Mouse (Mus musculus) activated CD4-positive, CD25-positive, alpha-beta regulatory T cell, adult 4 months (primary cell): ENCODE measurements around the gene Olfr1442. TPM values are rescaled to one million over a fixed set of nuclear protein-coding genes. Genes with fewer than 3 reads are reported as not detected.
"Not testable (repeated sequence)": the region's sequence is repeated elsewhere in the genome, so short reads cannot be mapped to it uniquely, and the experiment has no call there.

Source experiments
- ATAC-seq: one replicate; pipeline ENCODE4 v1.8.0; 2017
- polyA plus RNA-seq, 2 experiments: library from polyadenylated mRNA; unstranded; fragments of 100-300 nt; shearing (Covaris generic); gene quantifications; one replicate each; pipeline ENCODE4 v1.2.1; 2017

Gene Olfr1442
- not detected for polyA plus RNA-seq

GRCm38 (mm10) chr19:12670139-12670538, at the start of gene Olfr1442:
Gene Olfr1442, plus strand, starts transcription at chr19:12670439.
- no peak for ATAC-seq

- no peak for ATAC-seq
Measured at GRCm38 (mm10) chr19:12633176-12633575, 37.1 kb upstream of the Olfr1442 start, which contains the start of gene Glyat. Gene Glyat, plus strand, starts transcription at chr19:12633308.

- ATAC-seq: no peak
Measured at GRCm38 (mm10) chr19:12634259-12634658, 36.0 kb upstream of the Olfr1442 start.

GRCm38 (mm10) chr19:12634963-12635362, 35.3 kb upstream of the Olfr1442 start:
- ATAC-seq: no peak

GRCm38 (mm10) chr19:12636863-12637262, 33.4 kb upstream of the Olfr1442 start:
- ATAC-seq: no peak

- no peak for ATAC-seq
Measured at GRCm38 (mm10) chr19:12638049-12638448, 32.2 kb upstream of the Olfr1442 start.

- no peak for ATAC-seq
Measured at GRCm38 (mm10) chr19:12649511-12649910, 20.7 kb upstream of the Olfr1442 start.

GRCm38 (mm10) chr19:12666156-12666555, 4.1 kb upstream of the Olfr1442 start:
- no peak for ATAC-seq

GRCm38 (mm10) chr19:12668601-12669000, 1.6 kb upstream of the Olfr1442 start:
- ATAC-seq: not testable (repeated sequence)

- no peak for ATAC-seq
Measured at GRCm38 (mm10) chr19:12671051-12671450, 812 bp downstream of the Olfr1442 start.

GRCm38 (mm10) chr19:12677812-12678211, 7.6 kb downstream of the Olfr1442 start, which contains the start of gene Olfr1443:
Gene Olfr1443, plus strand, starts transcription at chr19:12678112.
- no peak for ATAC-seq

GRCm38 (mm10) chr19:12684638-12685037, 14.4 kb downstream of the Olfr1442 start:
- no peak for ATAC-seq

GRCm38 (mm10) chr19:12685231-12685630, 15.0 kb downstream of the Olfr1442 start:
- ATAC-seq: no peak

GRCm38 (mm10) chr19:12695590-12695989, 25.4 kb downstream of the Olfr1442 start, which contains the start of gene Keg1:
Gene Keg1, plus strand, starts transcription at chr19:12695786.
- ATAC-seq: no peak

GRCm38 (mm10) chr19:12696221-12696620, 26.0 kb downstream of the Olfr1442 start:
- no peak for ATAC-seq

- ATAC-seq: no peak
Measured at GRCm38 (mm10) chr19:12708458-12708857, 38.2 kb downstream of the Olfr1442 start.

- no peak for ATAC-seq
Measured at GRCm38 (mm10) chr19:12708986-12709385, 38.7 kb downstream of the Olfr1442 start.

GRCm38 (mm10) chr19:12719189-12719588, 49.0 kb downstream of the Olfr1442 start:
- ATAC-seq: no peak

GRCm38 (mm10) chr19:12720463-12720862, 50.2 kb downstream of the Olfr1442 start:
- ATAC-seq: no peak

- ATAC-seq: not testable (repeated sequence)
Measured at GRCm38 (mm10) chr19:12720919-12721318, 50.7 kb downstream of the Olfr1442 start.

- not testable (repeated sequence) for ATAC-seq
Measured at GRCm38 (mm10) chr19:12721596-12721995, 51.4 kb downstream of the Olfr1442 start.

- no peak for ATAC-seq
Measured at GRCm38 (mm10) chr19:12722308-12722707, 52.1 kb downstream of the Olfr1442 start.

GRCm38 (mm10) chr19:12725851-12726250, 55.6 kb downstream of the Olfr1442 start:
- ATAC-seq: no peak
